Mouse (Mus musculus): Measurements from ENCODE around the gene Gm15155.

Gene Gm15155

DNA sequence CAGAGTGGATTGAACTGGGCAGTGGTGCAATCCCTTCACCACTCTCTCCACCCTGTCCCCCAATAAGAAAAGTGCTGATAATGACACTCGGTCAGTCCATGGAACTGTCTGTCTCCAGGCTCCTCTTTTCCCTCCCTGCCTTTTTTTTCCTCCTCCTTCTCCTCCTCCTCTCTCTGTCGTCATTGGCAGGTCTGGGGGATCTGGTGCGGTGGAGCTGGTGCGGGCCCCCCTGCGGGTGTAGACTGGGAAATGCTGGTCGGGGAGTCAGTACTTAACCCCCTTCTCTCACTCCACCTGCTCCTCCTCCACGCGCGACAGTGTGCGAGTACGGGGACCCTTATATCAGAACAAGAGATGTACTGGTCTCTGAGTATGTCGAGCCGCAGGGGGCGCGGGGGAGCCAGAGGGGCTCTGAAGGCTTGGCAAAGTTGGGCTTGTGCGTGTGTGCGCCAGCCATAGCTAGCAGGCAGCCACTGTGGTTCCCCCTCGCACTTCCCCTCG lies at the start of gene Gm15155:
Gm15155 (plus strand) TSS at position 401 of the 501 bp plus-strand sequence.
- peak; percentile 53 for ATAC-seq (ENCODE audit: low TSS enrichment)

DNA sequence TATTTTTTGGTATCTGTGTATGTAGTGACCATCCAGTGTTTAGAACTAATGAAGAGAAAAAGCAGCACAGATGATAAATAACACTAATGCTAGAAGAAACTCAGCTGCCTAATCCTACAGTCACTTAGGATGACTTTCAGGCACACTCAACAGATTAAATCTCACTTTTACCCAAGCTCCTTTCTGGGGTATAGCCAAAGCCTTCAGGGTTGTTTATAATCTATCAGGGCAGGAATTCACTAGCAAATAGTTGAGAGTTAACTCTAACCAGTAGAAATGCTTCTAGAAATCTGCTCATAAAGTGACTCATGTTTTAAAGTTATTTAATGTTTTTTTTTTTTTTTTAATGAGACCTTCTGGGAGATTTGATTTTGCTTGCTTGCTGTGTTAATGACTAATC lies 44.8 kb upstream of the Gm15155 start:
- ATAC-seq (ENCODE audit: low TSS enrichment), result no peak

DNA sequence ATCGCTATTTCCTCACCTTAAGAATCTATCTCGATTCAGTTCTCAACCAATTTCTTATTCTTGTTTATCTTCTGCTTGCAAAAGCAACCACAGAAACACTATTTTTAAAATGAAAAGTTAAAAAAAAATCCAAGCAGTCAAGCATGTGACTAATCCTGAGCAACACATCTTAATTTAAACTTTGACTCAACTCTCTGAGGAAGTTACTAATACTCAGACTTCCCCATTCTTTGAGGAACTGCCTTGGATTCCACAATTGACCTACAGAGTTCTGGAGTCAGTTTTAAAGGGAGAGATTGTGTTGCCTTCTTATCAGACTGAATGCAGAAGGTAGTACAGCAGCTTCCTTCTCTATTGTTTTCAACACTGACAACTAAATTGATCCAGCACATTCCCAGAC lies 40.0 kb upstream of the Gm15155 start:
- no peak for ATAC-seq (ENCODE audit: low TSS enrichment)

- no peak for ATAC-seq (ENCODE audit: low TSS enrichment)
Observed at GRCm38 (mm10) chrX:155591490-155591889, 33.1 kb upstream of the Gm15155 start.

DNA sequence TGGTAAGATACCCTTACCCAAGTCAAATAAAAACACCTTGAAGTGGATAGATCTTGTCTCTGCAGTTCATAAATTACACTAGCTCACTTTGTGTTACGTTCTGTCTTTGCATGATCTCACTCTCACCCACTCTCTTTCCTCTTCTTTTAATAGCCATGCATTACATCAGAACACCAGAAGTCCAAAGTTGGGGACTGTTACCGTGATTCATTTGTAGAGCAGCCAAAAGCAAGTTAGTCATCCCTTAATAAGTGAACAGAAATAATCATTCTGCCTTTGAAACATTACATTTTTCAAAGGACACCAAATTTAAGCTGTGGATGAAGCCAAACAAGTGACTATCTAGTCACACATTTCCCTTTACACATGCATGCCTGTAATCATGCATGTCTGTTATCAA lies 32.1 kb upstream of the Gm15155 start:
- ATAC-seq (ENCODE audit: low TSS enrichment), result peak; percentile 89

DNA sequence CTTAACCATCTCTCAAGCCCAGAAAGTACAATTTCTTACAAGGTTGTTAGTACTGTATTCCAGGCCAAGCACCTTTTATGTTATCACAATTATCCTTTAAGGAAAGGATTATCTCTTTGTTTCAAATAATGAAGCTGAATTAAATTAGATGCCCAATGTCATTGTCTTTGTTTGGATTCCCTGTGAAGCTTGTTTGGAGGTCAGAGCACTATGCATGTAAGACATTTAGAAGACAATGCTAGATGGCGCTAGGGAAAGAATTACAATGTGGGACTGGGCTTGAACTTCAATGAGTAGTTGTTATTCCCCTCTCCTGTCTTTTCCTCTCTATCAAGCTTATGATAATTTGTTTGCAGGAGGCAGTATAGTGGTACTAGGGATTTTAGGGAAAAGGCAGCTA lies 29.9 kb upstream of the Gm15155 start:
- ATAC-seq (ENCODE audit: low TSS enrichment), result no peak

DNA sequence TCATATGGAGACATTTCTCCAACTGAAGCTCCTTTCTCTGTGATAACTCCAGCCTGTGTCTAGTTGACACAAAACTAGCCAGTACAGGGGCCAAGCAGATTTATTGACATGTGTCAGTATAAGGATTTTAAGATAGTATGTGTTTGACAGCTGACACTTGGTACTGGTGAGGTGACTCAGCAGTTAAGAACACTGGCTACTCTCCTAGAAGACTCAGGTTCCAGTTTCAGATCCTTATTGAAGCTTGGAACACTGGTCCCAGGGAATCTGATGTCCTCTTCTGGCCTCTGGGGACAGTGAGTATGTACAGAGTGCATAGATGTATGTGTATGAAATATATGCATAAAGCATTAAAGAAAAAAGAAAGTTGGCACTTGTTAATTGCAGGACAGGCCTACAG lies 28.2 kb upstream of the Gm15155 start:
- no peak for ATAC-seq (ENCODE audit: low TSS enrichment)

DNA sequence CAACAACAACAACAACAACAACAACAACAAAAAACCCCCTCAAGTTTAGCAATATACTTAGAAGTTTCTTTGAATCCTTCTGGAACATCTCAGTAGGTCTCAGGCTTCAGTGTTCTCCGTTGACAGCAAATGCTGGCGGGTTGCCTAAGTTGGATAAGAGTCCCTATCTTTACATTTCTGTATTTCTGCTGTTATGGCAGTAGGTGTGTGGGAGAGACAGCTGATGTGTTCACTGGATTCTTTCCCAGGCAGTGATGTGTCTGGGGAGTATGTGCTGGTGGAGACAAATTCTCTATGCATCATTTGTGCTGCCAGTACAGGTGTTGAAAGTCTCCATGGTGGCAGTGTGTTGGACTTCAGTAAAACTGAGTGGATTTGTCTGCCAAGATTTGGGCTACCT lies 23.3 kb upstream of the Gm15155 start:
- peak; percentile 99 for ATAC-seq (ENCODE audit: low TSS enrichment)

DNA sequence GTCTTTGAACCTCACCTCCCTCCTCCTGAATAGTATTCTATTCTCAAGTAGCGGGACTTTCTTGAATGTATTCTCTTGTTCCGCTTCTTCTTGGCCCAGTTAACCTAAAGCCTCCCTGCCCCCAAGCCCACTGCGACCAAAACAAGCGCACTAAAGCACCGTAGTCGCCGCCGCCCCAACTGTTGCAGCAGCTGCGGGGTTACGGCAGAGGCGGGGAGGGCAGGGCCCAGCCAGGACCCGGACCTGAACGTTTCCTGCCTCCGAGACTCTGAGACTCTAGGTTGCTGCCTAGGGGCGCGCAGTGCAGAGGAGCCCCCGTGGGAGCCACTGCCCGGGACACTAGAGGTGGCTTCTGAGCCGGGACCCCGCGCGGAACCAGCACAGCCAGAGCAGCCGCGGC lies 2.0 kb upstream of the Gm15155 start:
- ATAC-seq (ENCODE audit: low TSS enrichment), result no peak

GRCm38 (mm10) chrX:155622961-155623599 lies 1.5 kb upstream of the Gm15155 start:
- ATAC-seq (ENCODE audit: low TSS enrichment), result peak; percentile 29

- peak; percentile 51 for ATAC-seq (ENCODE audit: low TSS enrichment)
Observed at GRCm38 (mm10) chrX:155623701-155624281, 750 bp upstream of the Gm15155 start, which contains the start of gene Ptchd1. Ptchd1 (minus strand) TSS chrX:155623814.

GRCm38 (mm10) chrX:155624895-155625294 lies 354 bp downstream of the Gm15155 start:
- no peak for ATAC-seq (ENCODE audit: low TSS enrichment)

- ATAC-seq (ENCODE audit: low TSS enrichment), result peak; percentile 27; the same call in 1 of the 2 replicates
Observed at GRCm38 (mm10) chrX:155625671-155626196, 1.2 kb downstream of the Gm15155 start.

DNA sequence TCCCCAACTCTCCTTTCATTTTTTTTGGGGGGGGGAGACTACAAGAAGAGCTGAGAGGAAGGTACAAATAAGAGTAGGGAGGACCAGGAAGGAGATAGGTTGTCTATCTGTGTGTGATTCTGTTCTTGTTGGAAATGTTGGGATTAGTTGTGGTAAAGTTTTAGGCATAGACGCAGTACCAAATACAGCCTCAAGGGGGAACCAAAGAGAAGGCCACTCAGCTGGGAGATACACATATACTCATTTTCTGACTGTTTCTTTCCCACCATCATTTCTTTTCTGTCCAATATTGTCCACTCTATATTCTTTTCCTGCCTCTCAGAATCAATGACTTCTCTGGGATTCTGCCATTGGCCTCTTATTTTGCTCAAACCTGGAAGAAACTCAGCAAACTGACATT lies 19.4 kb downstream of the Gm15155 start:
- no peak; the same call in 1 of the 2 replicates for ATAC-seq (ENCODE audit: low TSS enrichment)

DNA sequence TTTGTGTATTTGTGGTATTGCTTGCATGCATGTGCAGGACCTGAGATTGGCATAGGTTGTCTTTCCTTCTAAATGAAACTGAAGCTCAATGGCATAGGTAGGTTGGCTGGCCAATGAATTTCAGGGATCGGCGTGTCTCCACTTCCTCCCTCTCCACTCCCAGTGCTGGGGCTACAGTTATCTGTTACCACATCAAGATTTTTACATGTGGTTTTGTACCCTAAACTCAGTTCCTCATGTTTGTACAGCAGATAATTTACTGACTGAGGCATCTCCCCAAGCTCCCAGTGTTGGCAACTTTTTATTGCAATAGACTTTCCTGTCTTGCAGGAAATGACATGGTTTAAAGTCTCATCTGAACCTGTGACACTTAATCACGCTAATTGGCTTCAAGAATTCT lies 21.4 kb downstream of the Gm15155 start:
- ATAC-seq (ENCODE audit: low TSS enrichment), result no peak

DNA sequence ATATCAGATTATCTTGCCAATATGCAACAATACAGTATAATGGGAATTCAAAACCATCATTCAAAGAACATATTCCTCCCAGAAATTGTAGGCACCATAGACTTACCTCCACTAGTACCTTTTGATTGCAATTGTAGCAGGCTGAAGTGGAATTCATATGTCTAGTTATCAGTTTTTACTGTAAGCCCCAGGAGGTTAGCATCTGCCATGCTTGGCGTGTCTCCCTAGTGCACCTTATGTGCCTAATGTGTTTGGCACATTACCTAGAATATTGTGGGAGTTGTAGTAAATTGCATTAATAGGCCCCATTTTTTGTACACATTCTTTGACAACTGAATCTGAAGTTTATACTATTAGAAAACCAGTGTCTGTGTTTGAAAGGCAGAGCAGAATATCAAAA lies 33.4 kb downstream of the Gm15155 start:
- ATAC-seq (ENCODE audit: low TSS enrichment), result no peak

GRCm38 (mm10) chrX:155690440-155690839 lies 65.9 kb downstream of the Gm15155 start:
- peak; percentile 85 for ATAC-seq (ENCODE audit: low TSS enrichment)

DNA sequence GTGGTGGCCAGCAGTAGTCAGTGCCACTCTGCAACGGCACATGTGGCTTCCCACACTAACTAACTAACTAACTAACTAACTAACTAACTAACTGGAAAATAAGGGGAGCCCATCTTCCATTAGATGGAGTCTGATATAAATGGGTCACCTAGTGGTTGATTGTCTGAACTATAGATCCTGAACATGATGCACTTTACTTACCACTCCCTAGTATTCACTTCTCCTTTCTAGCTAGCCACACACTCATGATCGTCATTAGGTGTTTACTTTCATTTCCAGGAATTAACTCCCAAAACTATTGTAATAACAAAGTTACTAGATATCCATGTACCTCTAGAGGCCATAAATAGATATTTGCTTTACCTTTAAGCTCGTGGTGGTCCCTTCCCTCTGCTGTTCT lies 99.6 kb downstream of the Gm15155 start:
- ATAC-seq (ENCODE audit: low TSS enrichment), result no peak

DNA sequence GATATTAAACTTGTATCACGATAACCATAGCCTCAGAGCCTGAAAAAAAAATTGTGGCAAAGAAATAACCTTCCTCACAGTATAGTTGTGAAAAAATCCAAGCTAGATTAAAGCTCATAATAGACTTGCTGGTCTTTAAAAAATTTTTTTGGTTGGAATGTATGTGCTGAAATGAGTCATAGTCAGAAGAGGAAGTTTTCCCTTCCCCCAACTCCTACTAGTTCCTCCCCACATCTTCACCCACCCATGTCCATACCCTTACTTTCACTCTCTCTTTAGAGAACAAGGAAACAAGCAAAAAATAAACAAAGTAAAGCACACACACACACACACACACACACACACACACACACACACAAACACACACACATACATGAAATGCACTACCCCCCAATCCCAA lies 103.8 kb downstream of the Gm15155 start:
- no peak for ATAC-seq (ENCODE audit: low TSS enrichment)

- ATAC-seq (ENCODE audit: low TSS enrichment), result no peak
Observed at GRCm38 (mm10) chrX:155888118-155888517, 263.6 kb downstream of the Gm15155 start.

DNA sequence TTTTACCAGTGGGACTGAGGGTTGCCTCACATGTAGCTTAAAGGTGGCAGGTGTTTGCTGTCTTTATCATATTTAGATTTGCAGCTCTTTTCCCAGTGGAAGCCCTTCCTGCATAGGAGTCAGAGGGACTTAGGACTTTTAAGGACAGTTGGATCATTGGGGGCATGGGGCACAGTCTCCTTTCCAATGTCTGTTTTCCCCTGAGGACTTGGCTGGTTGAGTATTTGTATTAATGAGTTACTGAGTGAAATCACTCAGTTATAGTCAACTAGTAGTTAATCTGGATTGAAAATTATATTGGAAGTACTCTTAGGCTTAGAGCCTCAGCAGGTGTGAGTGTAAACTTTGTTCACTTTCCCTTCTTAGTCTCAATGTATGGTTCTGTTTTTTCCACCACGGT lies 275.5 kb downstream of the Gm15155 start:
- no peak for ATAC-seq (ENCODE audit: low TSS enrichment)

GRCm38 (mm10) chrX:155901742-155902141 lies 277.2 kb downstream of the Gm15155 start:
- ATAC-seq (ENCODE audit: low TSS enrichment), result peak; percentile 97

DNA sequence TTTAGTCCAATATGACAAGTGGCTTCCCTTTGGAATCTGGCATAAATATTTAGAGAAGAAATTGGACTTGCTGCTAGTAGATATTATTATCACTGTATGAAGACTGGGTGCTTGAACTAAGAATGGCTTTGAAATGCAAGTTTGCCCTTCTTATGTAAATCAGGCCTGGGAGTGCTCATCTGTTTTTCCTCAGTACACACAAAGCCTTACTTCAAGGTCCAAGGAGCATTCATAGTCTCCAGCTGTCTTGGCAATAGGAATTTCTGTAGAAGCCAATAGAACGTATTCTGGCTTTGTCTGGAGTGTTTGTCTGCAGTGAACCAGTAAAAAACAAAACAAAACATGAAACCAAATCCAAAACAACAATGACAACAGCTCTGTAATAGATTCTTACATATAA lies 278.6 kb downstream of the Gm15155 start:
- no peak for ATAC-seq (ENCODE audit: low TSS enrichment)
